Mouse (Mus musculus) cerebellum, adult 2 months (tissue): Measurements from ENCODE around the gene D5Ertd579e.
"Not testable (repeated sequence)": the region's sequence is repeated elsewhere in the genome, so short reads cannot be mapped to it uniquely, and the experiment has no call there.

Experiments used
- CTCF ChIP-seq: fragments of 200-500 bp; IDR thresholded peaks from 2 replicates; pipeline ENCODE4 v1.5.1; 2011; ENCODE audit warnings: low read depth, mild to moderate bottlenecking, control low read depth, low read length, moderate library complexity, borderline replicate concordance; ENCODE audit not compliant: insufficient read depth
- POLR2A ChIP-seq: fragments of 200-500 bp; IDR thresholded peaks from 2 replicates; pipeline ENCODE4 v1.6.1; 2011; ENCODE audit warnings: low read length, control low read depth, borderline replicate concordance; ENCODE audit not compliant: insufficient read depth

DNA sequence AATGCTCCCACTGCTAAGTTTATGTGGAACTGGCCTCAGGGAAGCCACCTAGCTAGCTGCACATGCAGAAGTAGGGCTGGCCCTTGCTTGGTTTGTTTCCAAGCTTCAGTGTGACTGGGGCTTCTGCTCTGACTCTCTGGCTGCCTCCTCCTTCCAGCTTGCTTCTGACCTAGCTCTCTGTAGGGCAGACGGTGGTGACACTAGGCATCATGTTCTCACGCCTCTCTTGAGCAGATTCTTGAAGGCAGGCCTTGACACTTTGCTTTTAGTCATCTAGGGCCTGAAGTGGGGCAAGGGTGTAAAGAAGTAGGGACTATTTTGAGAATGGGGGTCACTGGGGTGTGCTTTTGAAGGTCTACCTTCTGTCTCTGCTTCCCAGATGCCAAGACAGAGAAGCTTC is 27.8 kb downstream of the D5Ertd579e start:
- TF ChIP-seq POLR2A, CTCF: not testable (repeated sequence)
